Mouse (Mus musculus) kidney, postnatal 36 days (tissue): Measurements from ENCODE around the gene Slc38a2.

ENCODE experiments used
- DNase-seq, 2 experiments: peaks; one replicate each; pipeline ENCODE4 v3.0.0; 2021 to 2022; ENCODE audit warnings: mixed read lengths in 2 of 2

Slc38a2 gene

DNA sequence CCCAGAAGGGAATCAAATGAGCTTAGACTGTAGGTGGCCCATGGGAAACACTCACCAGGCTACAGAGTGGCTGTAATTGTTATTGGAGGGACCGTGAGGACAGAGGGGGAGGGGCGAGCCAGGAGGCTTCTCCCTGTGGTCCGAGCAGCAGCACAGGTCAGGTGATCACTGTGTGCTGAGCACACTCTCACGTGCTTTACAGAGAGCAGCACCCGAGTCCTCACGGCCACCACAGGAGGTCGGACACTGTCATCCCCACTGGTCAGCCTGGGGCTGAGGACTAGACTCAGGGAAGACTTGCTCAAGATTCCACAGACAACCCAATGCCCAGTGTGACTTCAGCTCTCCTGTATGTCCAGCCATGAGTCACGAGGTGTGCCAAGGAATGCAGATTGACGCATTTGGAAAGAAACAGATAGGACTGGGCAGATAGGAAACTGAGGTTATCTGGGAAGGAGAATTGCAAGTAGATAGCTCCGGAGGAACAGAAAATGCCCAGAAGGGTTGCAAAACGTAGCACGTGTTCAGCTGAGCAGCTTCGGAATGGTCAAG, 38.9 kb downstream of the Slc38a2 start:
- DNase-seq: no peak

DNA sequence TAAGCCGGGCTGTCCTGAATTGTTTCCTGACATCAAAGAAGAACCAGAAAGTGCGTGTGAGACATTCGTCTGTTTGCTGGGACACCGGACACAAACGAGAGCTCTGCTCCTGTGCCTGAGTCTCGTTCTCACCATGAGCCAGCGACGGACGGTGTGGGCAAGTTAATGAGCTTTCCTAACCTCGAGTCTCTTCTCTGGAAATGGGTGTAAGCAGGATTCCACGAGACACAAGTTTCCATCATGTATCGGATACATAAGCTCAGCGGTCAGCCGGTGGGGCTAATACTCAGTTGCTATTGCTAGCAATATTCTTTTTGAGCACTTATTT, 41.3 kb downstream of the Slc38a2 start:
- DNase-seq: no peak

DNA sequence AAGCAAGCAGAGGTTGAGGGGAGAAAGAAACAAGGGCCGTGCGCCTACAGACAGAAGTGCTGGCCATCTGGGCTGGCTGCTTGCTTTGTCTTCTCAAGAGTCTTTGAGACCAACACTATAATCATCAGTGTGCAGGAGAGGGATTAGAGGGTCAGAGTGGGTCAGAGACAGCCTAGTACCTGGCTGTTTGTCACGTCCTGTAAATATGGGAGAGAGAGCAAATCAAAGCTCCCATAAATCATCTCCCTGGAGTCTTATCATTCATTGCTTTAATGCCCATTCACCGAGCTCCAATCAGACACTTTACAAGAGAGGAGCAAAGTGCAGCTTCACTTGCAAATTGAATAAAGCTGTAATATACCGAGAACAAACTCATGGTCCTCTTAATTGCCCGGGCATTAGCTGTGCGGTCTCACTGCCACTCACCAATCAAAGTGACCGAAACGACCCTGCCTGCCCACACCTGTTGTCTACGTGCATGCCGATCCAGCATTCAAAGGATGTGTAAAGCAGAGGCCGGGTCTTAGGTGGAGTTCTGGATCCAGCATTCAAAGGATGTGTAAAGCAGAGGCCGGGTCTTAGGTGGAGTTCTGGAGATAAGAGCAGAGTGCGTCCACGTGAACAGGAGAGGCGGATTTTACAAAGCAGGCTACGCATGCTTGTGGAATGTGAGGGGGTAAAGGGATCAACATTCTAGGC, 41.8 kb downstream of the Slc38a2 start:
- DNase-seq: no peak

DNA sequence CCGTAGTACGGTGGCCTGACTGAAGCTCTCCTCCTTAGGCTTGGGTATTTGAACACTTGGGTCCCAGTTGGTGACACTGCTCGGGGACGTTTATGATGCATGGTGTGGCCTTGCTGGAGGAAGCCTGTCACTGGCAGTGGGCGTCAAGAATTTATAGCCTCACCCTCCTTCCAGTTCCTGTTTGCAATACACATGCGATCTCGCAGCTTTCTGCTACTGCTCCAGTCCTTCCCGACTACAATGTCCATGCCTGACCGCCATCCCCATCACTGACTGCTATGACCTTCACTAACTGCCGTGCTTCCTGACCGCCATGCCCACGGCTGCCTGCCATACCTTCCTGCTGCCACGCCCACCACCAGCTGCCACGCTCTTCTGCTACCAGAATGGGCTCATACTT, 44.0 kb downstream of the Slc38a2 start:
- no peak for DNase-seq

DNA sequence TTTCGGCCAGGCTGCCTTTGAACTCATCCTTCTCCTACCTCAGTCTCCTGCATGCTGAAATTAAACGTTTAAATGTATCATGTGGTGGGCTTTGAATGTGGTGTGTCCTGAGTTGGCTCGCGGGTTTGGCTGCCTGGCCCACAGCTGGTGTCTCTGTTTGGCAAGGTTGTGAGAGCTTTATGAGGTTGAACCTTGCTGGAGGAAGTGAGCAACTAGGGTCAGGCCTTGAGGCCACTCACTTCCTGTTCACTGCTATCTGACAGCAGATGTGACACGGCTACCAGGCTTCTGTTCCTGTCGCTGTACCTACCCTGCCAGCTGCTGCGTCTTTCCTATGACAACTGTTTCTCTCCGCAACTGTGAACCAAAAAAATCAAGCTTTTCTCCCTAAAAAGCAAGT, 44.8 kb downstream of the Slc38a2 start:
- DNase-seq: peak; percentile 16 to 20

DNA sequence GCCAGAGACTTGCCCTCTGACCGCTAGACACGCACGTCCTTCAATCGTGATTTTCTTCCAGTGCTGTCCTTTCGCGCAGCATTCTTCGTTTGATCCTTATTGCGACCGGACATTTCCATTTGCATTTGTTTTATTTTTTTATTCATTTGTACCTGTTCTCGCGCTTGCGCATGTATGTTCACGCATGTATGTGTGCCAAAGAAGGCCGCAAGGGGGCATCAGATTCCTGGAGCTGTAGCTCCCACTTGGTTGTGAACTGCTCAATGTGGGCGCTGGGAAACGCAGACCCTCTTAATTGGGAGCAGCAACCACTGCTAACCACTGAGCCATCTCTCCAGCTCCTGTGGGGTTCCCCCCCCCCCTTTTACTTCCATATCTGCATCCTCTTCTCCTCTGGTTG, 46.5 kb downstream of the Slc38a2 start:
- DNase-seq: no peak

DNA sequence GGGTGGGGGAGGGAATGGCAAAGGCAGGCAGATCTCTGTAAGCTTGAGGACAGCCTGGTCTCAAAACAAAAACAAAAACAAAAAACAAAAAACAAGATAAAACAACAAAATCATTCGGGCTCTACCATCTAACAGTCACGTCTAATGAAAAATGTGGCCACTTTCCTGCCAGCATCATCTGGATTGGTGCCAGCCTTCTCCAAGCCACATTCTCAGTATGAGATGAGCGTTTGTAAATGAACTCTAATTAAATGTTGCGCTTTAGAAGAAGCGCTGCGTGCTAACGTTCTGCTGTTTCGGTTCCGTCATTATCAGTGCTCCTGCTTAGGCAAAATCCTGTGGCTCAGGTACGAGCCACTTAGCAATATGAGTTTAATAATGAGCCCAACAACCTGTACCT, 47.0 kb downstream of the Slc38a2 start:
- DNase-seq: no peak

DNA sequence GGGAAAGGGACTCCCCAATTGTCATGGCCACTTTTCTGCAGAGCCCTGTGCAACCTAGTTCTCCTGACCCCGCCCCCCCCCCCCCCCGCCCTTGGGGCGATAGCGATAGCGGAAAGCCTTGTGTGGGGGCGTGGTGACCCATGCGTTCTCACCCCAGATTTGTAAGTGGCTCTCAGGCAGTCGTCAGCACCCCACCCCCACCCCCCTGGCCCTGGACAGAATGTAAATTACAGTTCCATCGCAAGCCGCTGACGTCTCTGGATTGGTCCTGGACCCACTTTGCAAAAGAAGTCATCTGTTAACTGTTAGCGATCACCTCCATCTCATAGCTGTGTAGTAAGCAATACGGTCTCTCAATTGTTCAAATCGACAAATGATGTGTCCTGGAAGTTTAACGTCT, 52.2 kb downstream of the Slc38a2 start:
- DNase-seq: no peak

DNA sequence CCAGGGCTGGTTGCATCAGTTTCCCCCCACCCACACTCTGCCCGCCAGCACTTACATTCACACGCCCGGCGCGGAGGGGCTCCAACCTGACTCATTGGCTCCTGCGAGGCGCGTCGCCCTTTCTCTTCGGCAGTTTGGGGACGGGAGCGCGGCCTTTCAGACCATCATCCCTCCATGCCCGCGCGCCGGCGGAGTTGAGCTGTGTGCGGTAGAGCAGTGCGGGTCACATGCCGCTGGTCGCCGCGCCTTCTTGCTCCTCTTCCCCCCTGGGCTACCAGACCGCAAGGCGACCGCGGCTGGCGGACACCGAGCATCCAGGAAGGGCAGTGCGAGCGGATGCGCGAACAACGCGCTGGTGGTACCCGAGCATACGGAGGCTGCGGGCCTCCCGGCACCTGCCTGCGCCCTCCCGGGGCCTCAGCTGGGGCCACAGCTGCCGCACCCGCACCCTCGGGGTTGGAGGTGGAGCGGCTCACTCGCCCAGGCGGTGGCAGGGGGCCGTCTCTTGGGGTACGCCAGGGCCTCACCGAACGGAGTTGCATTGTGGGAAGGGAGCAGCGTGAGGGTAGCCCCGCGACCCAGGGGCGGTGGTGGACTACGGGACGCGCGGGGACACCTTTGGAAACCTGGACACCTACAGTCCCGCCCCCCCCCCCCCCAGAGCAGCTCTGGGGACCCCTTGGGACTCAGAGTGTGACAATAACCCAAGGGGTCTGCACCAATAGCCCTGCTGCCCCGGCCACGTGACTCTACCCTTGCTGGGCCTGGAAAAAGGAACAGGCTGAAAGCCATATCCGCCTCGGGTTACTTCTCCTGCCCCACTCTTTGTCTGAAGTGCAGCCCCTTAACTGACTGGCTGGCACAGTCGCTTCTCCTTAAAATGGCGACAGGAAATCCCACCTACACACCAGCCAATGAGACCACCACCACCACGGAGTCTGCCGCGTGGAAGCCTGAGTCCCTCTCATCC, 56.8 kb downstream of the Slc38a2 start, which contains the start of gene Slc38a1:
Gene Slc38a1 (minus strand): TSS at position 478 of the 970 bp plus-strand sequence.
- peak in 1 of 2 experiments; percentile 29 for DNase-seq

DNA sequence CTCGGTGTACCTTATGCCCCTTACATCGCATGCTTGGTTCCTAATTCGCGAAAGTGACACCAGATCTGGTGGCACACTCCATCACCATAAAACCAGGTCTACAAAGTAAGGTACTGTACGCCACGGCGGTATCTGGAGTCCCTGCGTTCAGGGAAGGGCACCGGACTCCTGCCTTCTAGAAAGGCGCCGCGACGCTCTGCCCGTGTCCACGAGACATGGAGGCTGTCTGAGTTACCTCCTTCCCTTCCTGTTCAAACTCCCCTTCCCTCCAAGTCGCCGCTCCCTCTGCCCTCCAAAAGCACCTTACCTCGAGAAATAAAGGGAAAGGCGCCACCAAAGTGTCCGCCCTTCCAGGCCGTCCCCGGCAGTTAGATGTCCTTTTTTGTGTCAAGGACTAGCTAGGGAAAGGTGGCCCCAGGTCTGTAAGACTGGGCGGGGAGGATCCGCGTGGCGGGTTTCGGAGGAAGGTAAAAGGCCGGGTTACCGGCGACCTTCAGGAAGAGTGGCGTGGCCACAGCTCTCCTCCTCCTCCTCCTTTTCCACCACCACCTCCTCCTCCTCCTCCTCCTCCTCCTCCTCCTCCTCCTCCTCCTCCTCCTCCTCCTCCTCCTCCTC, 57.6 kb downstream of the Slc38a2 start:
- DNase-seq: peak in 1 of 2 experiments; percentile 10

DNA sequence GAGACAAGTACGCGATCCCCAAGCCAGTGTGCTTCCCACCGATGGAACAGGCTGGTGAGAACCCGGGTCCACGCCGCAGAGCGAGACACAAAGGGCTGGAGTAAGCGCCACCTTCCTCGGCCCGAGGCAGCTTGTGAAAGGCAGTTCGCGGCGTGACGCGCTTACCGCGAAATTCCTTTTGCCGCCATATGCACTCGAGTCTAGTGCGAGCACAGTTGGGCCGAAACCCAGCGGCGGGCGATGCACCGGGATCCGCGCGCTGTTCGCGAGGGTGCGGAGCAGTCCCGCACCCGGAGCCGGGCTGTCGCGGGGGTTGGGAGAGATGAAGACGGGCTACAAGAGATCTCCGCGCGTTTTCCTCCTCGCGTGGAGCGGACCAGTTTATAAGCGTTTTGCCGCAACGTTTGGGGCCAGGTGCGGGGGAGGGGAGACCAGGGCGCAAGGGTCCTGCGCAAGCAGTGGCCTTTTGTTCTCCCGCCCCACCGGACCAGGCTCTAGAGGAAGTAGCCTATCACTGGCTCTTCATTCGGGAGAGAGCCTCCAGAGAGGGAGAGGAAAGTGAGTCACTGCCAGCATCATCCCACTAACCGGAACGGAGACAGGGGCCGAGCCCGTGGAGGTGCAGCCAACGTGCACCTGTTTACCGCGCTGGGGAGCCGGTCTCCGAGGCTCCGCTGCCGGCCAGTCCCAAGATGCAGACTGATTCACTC, 58.3 kb downstream of the Slc38a2 start:
- peak in 1 of 2 experiments; percentile 55 for DNase-seq

DNA sequence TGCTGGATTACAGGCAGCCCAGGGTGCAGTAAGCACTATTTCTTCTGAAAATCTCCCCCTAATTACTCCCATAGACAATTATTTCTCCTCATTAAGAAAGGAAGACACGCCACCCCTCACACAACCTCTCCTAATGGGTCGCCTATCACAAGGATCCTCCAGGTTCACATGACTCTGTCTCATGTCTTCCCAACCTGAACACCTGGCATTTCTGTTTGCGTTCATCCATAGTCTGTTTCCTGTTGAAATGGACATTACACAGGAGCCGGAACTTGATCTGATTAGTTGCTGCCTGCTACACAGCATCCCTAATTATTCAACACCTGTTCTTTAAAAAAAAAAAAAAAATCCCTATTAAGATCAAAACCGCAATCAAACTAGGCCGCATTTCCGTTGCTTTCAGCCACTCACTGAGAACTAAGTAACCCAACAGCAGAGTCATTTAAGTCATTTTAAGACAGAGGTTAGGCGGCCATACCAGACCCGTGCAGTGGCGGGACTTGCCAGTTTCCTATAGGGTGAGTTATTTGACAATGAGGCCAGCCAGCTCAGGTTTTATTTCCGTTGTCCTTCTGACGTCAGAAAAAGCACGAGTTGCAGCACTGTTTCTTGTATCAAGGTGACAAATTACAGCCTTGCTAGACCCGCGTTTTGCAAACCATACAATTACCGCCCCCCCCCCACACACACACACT, 59.1 kb downstream of the Slc38a2 start:
- DNase-seq: no peak

DNA sequence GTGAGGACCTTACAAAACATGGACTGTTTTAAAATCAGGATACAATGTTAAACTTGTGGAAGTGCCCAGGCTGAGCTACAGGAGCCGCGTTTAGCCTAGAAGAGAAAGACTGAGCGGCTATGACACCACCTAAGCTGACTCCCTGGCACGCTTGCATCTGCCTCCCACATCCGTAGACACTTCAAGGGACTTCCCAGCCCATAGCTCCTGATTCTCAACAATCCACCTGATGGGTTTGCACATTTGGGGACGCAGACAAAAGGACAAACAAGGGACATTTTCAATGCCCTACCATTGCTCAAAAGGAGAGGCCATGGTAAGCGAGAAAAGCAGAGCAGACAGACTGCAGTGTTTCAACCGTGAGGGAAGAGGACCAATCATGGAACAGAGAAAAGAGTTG, 59.9 kb downstream of the Slc38a2 start:
- no peak for DNase-seq

DNA sequence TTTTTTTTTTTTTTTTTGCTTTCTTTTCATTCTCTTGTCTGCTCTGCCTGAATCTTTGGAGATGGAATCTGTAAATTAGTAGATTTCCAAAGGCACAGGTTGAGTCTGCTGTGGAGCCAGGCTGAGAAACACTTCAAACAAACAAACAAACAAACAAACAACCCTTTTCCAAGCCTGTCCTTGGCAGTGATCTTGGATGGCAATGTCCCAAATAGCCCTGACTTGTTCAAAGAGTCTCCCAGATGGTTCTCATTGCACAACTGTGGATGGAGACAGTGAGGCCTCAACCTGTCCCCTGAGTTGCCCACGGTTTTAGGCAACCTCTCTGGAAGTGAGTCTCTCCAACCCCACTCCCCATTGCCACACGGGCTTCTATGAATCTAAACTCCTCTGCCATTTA, 60.9 kb downstream of the Slc38a2 start:
- no peak for DNase-seq

DNA sequence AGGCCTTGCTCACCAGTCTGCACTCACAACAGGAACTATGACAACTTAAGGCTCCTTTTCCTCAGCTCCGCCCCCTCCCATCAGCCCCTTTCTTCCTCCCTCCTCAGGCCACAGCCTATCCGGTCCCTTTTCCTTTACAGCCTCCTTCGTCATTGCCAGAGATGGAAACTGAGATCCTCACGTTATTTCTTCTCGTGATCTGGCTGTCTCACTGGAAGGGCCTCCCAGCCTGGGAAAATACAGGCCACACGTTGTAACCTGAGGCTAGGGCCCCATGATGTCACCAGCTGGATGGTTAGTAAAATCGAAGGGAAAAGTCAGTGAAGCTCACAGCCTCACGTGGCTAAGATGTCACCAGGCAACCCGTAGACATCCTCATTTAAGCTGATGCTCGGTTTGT, 61.4 kb downstream of the Slc38a2 start:
- DNase-seq: no peak
